In the genomic region with DNA sequence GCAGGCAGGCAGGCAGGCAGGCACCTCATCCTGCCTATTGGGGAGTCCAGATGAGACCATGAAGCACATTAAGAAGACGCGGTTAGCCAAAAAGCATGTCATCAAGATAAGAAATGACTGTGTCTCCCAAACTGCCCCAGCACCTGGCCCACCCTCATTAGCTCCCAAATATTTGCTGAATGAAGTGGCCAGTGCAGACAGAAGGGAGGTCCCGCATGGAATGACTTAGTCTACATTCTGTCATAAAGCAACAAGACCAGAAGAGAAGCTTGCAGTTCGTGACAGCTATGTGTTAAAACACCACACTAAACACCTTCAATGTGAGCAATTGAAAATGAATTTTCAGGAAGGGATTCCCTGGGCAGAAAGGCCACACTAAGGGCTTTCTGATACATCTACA, we compare ENCODE assay signal across 16 mouse cellular contexts.
"Had no signal": no experiment of that assay in that cellular context is flagged by ENCODE, and none has a peak within 500 bp of the region (broad histone marks: within the 10 kb centered on the region; RNA-seq: fewer than 3 reads in every experiment).

No protein-coding gene starts in this region.

- H3K4me3 ChIP-seq: liver, embryonic 15.5 days; lung, embryonic 15.5 days; megakaryocyte, embryonic 14.5 days; midbrain, embryonic 12.5 days; midbrain, embryonic 15.5 days; neural tube, embryonic 12.5 days; stomach, embryonic 15.5 days had no signal

- H3K27ac ChIP-seq: liver, embryonic 15.5 days; lung, embryonic 15.5 days; macrophage; midbrain, embryonic 12.5 days; midbrain, embryonic 15.5 days; neural tube, embryonic 12.5 days; stomach, embryonic 15.5 days; stomach, postnatal 0 days had no signal

- H3K4me1 ChIP-seq: liver, embryonic 15.5 days; lung, embryonic 15.5 days; neural tube, embryonic 12.5 days had no signal

- H3K27me3 ChIP-seq: liver, embryonic 15.5 days; lung, embryonic 15.5 days; megakaryocyte, embryonic 14.5 days; stomach, embryonic 15.5 days had no signal

- ATAC-seq: liver, postnatal 0 days; lung, postnatal 0 days; midbrain, embryonic 15.5 days had no signal

- DNase-seq: liver, postnatal 0 days; lung, adult 2 months; lung, postnatal 14 days; lung, postnatal 36 days; right cerebral cortex, postnatal 14 days; thymus, postnatal 25 days had no signal

- H3K36me3 ChIP-seq: liver, embryonic 15.5 days; lung, embryonic 15.5 days; midbrain, embryonic 12.5 days; midbrain, embryonic 15.5 days; neural tube, embryonic 12.5 days; stomach, embryonic 15.5 days had no signal

- H3K4me2 ChIP-seq: liver, embryonic 15.5 days; lung, embryonic 15.5 days; midbrain, embryonic 12.5 days; midbrain, embryonic 15.5 days; neural tube, embryonic 12.5 days; stomach, embryonic 15.5 days had no signal

- H3K9ac ChIP-seq: liver, embryonic 15.5 days; liver, postnatal 0 days; lung, embryonic 15.5 days; midbrain, embryonic 12.5 days; midbrain, embryonic 15.5 days; neural tube, embryonic 12.5 days; stomach, embryonic 15.5 days had no signal

- H3K9me3 ChIP-seq: liver, embryonic 15.5 days; lung, embryonic 15.5 days; megakaryocyte, embryonic 14.5 days; midbrain, embryonic 12.5 days; midbrain, embryonic 15.5 days; neural tube, embryonic 12.5 days; stomach, embryonic 15.5 days had no signal
